Mouse (Mus musculus): ENCODE data around the gene Klf2. TPM values are rescaled to one million over a fixed set of nuclear protein-coding genes. Genes with fewer than 3 reads are reported as not detected.

The Klf2 gene
- polyA plus RNA-seq, 1 experiment from 2014 or later = 7.9 TPM

GRCm38 (mm10) chr8:72360162-72360561 lies 41.3 kb downstream of the Klf2 start:
- no peak overlapping the region for H3K4me3 ChIP-seq (replicated peaks)
- H3K4me1 ChIP-seq = no peaks in the 10 kb centered on the region
- H3K27ac ChIP-seq (replicated peaks) = no peak overlapping the region
- peaks cover 93% of the 10 kb centered on the region for H3K36me3 ChIP-seq
- H3K9ac ChIP-seq (replicated peaks) = no peak overlapping the region
- no peaks in the 10 kb centered on the region for H3K9me3 ChIP-seq (replicated peaks)
- H3K27me3 ChIP-seq (replicated peaks) = no peaks in the 10 kb centered on the region
- ATAC-seq (ENCODE audit: low FRiP score) = no peak
- no peak overlapping the region for H3K4me2 ChIP-seq

DNA sequence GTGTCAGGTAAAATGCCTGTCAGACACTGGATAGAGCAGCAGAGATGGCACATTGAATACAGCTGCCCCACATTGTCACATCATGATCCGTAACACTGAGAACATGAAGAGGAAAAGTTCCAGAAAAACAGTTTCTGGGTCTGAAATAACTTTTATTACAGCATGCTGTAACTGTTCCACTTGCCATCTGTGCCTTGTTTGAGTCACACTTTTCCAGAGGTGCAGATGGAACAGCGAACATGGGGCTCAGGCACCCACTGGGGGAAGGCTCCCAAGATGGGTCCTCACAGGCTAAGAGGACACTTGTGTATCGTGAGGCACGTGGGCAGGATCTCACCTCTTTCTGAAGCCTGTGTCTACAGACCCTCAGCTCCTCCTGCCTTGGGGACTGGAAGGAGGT lies 43.9 kb downstream of the Klf2 start:
- 96% methylated on average over 4 of the region's 4 CpGs for WGBS
- no peak overlapping the region for H3K4me2 ChIP-seq
- ATAC-seq (ENCODE audit: low FRiP score) = no peak
- H3K27me3 ChIP-seq (replicated peaks) = no peaks in the 10 kb centered on the region
- H3K9ac ChIP-seq (replicated peaks) = no peak overlapping the region
- H3K9me3 ChIP-seq (replicated peaks) = no peaks in the 10 kb centered on the region
- no peak overlapping the region for H3K4me3 ChIP-seq (replicated peaks)
- H3K27ac ChIP-seq (replicated peaks) = no peak overlapping the region
- H3K4me1 ChIP-seq = no peaks in the 10 kb centered on the region
- H3K36me3 ChIP-seq = peaks cover 90% of the 10 kb centered on the region

DNA sequence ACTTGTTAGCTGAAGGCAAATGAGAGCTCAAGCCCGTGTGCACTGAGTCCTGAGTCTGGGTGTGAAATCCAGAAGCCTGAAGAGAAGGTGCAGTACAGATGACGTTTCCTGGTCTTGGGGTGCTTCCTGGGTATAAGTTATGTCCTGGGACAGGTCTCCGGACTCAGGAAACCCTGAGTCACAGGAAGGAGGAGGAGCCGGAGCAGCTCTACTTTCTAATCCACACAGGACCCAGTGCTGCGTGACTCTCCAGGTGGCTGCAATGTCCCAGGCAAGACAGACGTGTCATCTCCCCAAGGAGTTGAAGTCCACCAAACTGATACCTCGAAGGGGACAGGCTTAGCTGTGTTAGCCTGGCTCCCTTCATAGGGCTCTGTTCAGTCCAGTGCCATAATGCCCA lies 44.6 kb downstream of the Klf2 start:
- no peak for ATAC-seq (ENCODE audit: low FRiP score)
- Histone ChIP-seq H3K27ac (replicated peaks) (no peak overlapping the region), H3K4me3 (replicated peaks) (no peak overlapping the region), H3K4me1 (no peaks in the 10 kb centered on the region), H3K4me2 (no peak overlapping the region), H3K36me3 (peaks cover 90% of the 10 kb centered on the region), H3K9me3 (replicated peaks) (no peaks in the 10 kb centered on the region), H3K27me3 (replicated peaks) (no peaks in the 10 kb centered on the region), H3K9ac (replicated peaks) (no peak overlapping the region)
- 84% methylated on average over 7 of the region's 7 CpGs for WGBS

- Histone ChIP-seq H3K4me1 (no peaks in the 10 kb centered on the region), H3K36me3 (peaks cover 92% of the 10 kb centered on the region), H3K27me3 (replicated peaks) (no peaks in the 10 kb centered on the region), H3K27ac (replicated peaks) (no peak overlapping the region), H3K9ac (replicated peaks) (no peak overlapping the region), H3K4me3 (replicated peaks) (no peak overlapping the region), H3K9me3 (replicated peaks) (no peaks in the 10 kb centered on the region), H3K4me2 (no peak overlapping the region)
- 98% methylated on average over 2 of the region's 2 CpGs for whole genome bisulfite sequencing
- no peak for ATAC-seq (ENCODE audit: low FRiP score)
Measured at GRCm38 (mm10) chr8:72365016-72365415, 46.2 kb downstream of the Klf2 start.

DNA sequence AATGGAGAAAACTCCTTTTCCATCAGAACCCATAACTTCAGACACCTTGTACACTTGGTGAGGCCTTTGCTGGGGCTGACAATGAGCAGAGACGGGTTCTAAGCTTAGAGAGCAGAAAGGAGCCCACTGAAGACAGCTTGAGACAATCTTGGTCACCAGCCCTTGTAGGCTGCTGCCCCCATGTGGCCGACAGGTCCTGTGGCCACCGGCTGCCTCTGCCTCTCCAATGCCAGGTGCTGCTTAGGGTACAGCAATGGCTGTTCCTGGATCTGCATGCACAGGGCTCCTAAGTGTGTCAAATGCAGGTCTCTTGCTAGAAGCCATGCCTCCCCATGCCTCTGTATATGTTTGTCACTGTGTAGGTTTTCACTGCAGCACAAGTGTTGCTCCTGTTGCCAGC lies 47.0 kb downstream of the Klf2 start:
- Histone ChIP-seq H3K9ac (replicated peaks) (no peak overlapping the region), H3K27ac (replicated peaks) (no peak overlapping the region), H3K4me2 (no peak overlapping the region), H3K27me3 (replicated peaks) (no peaks in the 10 kb centered on the region), H3K4me1 (no peaks in the 10 kb centered on the region), H3K4me3 (replicated peaks) (no peak overlapping the region), H3K36me3 (peaks cover 93% of the 10 kb centered on the region), H3K9me3 (replicated peaks) (no peaks in the 10 kb centered on the region)
- 22% methylated on average over 3 of the region's 3 CpGs for WGBS
- ATAC-seq (ENCODE audit: low FRiP score) = peak; percentile 58; the same call in 1 of the 2 replicates

DNA sequence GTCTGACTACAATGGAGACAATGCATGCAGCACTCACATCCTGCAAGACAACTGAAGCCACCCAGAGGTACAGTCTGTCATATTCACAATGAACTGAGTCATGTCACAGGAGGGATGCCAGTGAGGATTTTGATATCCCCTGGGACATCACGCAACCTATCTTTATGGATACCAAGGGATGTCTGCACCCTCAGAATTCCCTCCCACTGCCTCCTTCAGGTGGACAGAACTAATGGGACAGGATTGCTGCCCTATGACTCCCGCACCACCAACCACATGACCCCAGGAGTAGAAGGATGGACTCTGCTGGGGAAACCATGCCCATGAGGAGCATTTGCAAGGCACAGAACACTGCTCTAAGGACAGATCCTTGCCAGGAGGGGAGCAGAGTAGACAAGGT lies 47.6 kb downstream of the Klf2 start:
- H3K4me1 ChIP-seq = no peaks in the 10 kb centered on the region
- H3K9ac ChIP-seq (replicated peaks) = no peak overlapping the region
- H3K9me3 ChIP-seq (replicated peaks) = no peaks in the 10 kb centered on the region
- no peak overlapping the region for H3K4me3 ChIP-seq (replicated peaks)
- 98% methylated on average over 2 of the region's 2 CpGs for WGBS
- no peaks in the 10 kb centered on the region for H3K27me3 ChIP-seq (replicated peaks)
- H3K36me3 ChIP-seq = peaks cover 93% of the 10 kb centered on the region
- H3K27ac ChIP-seq (replicated peaks) = no peak overlapping the region
- no peak overlapping the region for H3K4me2 ChIP-seq
- ATAC-seq (ENCODE audit: low FRiP score) = no peak

Other genes with a start within 250 kb of the Klf2 start
- 0.04 TPM in 1 of 2 replicates, not detected in the other for gene Olfr373, start 235.9 kb upstream of the Klf2 start, polyA plus RNA-seq (2015; fragmentation: Nextera tagmentation; extraction: Ambion mirVana)
- gene Olfr374, start 212.0 kb upstream of the Klf2 start, polyA plus RNA-seq (2015; fragmentation: Nextera tagmentation; extraction: Ambion mirVana) = 0.03 TPM in 2 replicates
- gene Tpm4, start 184.1 kb upstream of the Klf2 start, polyA plus RNA-seq (2015; fragmentation: Nextera tagmentation; extraction: Ambion mirVana) = 156 and 231 TPM in 2 replicates
- gene Rab8a, start 157.8 kb upstream of the Klf2 start, polyA plus RNA-seq (2015; fragmentation: Nextera tagmentation; extraction: Ambion mirVana) = 76.7 and 96.5 TPM in 2 replicates
- 0.70 TPM in 1 of 2 replicates, not detected in the other for gene Hsh2d, start 129.4 kb upstream of the Klf2 start, polyA plus RNA-seq (2015; fragmentation: Nextera tagmentation; extraction: Ambion mirVana)
- gene Cib3, start 106.2 kb upstream of the Klf2 start, polyA plus RNA-seq (2015; fragmentation: Nextera tagmentation; extraction: Ambion mirVana) = not detected in 2 replicates
- gene Gm11034, start 105.4 kb upstream of the Klf2 start, polyA plus RNA-seq (2015; fragmentation: Nextera tagmentation; extraction: Ambion mirVana) = not detected in 2 replicates
- gene Fam32a, start 99.3 kb upstream of the Klf2 start, polyA plus RNA-seq (2015; fragmentation: Nextera tagmentation; extraction: Ambion mirVana) = 78.7 and 86.4 TPM in 2 replicates
- gene Ap1m1, start 79.0 kb upstream of the Klf2 start, polyA plus RNA-seq (2015; fragmentation: Nextera tagmentation; extraction: Ambion mirVana) = 235 and 249 TPM in 2 replicates
- 10.9 and 13.0 TPM in 2 replicates for gene Gm10282, start 13.8 kb upstream of the Klf2 start, polyA plus RNA-seq (2015; fragmentation: Nextera tagmentation; extraction: Ambion mirVana)
- gene Eps15l1, start 102.4 kb downstream of the Klf2 start, polyA plus RNA-seq (2015; fragmentation: Nextera tagmentation; extraction: Ambion mirVana) = 51.5 and 54.3 TPM in 2 replicates
- 0.99 and 1.3 TPM in 2 replicates for gene Calr3, start 124.8 kb downstream of the Klf2 start, polyA plus RNA-seq (2015; fragmentation: Nextera tagmentation; extraction: Ambion mirVana)
- 16.3 and 17.0 TPM in 2 replicates for gene 1700030K09Rik, start 124.8 kb downstream of the Klf2 start, polyA plus RNA-seq (2015; fragmentation: Nextera tagmentation; extraction: Ambion mirVana)
- 41.2 and 52.0 TPM in 2 replicates for gene Cherp, start 156.2 kb downstream of the Klf2 start, polyA plus RNA-seq (2015; fragmentation: Nextera tagmentation; extraction: Ambion mirVana)
- 14.8 and 15.1 TPM in 2 replicates for gene Slc35e1, start 173.6 kb downstream of the Klf2 start, polyA plus RNA-seq (2015; fragmentation: Nextera tagmentation; extraction: Ambion mirVana)
- gene Med26, start 229.2 kb downstream of the Klf2 start, polyA plus RNA-seq (2015; fragmentation: Nextera tagmentation; extraction: Ambion mirVana) = 14.5 and 15.7 TPM in 2 replicates